Mouse (Mus musculus) small intestine, adult 2 months (tissue): Measurements from ENCODE around the gene Tlx1.

Source experiments
- CTCF ChIP-seq: fragments of 200-500 bp; IDR thresholded peaks from 2 replicates; pipeline ENCODE4 v1.5.1; 2012; ENCODE audit warnings: low read depth, mild to moderate bottlenecking, control low read depth, inconsistent platforms, low read length, moderate library complexity, mixed read lengths; ENCODE audit not compliant: insufficient replicate concordance, insufficient read length; ENCODE audit errors: extremely low read depth
- POLR2A ChIP-seq: fragments of 200-500 bp; IDR thresholded peaks from 2 replicates; pipeline ENCODE4 v1.6.1; 2012; ENCODE audit warnings: low read depth, mild to moderate bottlenecking, control low read depth, inconsistent platforms, low read length, moderate library complexity

GRCm38 (mm10) chr19:45158201-45158600 is 7.7 kb downstream of the Tlx1 start:
- TF ChIP-seq CTCF: no peak
- TF ChIP-seq POLR2A: no peak
